Mouse (Mus musculus): Measurements from ENCODE around the gene Mre11a.

GRCm38 (mm10) chr9:14858782-14859181 is 74.3 kb downstream of the Mre11a start:
- TF ChIP-seq CTCF (IDR thresholded peaks at IDR 0.05; ENCODE audit: borderline replicate concordance, insufficient read depth, low read length) (no peak), POLR2A (IDR thresholded peaks at IDR 0.05; ENCODE audit: low read depth, low read length) (no peak)

All from embryonic fibroblast, embryonic 13.5 days (primary cell).